Mouse (Mus musculus) kidney, postnatal 10 days (tissue): ENCODE measurements at regions not wholly inside any gene's neighbourhood (a gene's known extent, or its start where the extent isn't known, plus 50 kb on each side); places are given as distances from the start of the nearest gene placed in this dataset.

Source experiments
- DNase-seq: peaks from one replicate; pipeline ENCODE4 v3.0.0; 2021; ENCODE audit warnings: mixed read lengths

GRCm38 (mm10) chr13:85035903-85036302, 153.3 kb upstream of the Ccnh start:
- no peak for DNase-seq

- no peak for DNase-seq
Measured at GRCm38 (mm10) chr13:85036830-85037229, 152.4 kb upstream of the Ccnh start.

DNA sequence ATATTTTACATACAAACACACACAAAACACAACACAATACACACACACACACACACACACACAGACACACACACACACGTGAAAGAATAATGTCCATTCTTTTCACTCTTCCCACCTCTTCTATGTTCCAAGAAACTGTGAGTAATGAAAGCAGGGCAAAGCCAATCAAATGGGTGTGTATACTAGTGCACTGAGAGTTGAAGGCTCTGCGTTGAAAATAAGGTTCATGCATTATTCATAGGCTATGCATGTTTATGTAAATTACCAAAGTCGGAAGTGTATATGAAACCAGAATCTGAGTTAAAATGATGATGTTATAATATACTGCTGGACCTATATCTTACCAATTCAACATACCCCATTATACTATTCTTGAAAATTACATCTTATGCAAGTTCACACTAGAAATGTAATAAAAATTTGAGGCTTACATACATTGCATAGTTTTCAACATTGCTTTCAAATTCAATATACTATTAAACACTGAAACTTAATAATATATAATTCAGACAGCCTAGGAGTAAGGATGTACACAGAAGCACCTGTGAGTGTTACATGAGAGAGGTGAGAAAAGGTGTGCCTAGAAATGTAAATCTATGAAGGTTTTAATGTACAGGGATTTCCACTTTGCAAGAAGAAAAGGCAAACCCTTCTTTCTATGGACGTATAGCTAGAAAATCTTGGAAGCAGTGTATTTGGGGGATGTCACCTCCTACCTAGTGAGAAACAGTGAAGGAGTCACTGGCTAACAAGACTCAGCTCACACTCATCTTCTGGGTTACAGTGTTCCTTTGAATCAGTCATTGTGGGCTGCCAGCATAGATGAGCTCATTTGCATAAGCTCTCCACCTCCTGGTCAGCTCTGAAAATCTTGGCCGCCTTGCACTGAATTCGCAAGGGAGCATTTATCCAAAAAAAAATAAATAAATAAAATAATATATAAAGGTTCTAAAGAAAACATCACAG, 122.3 kb upstream of the Ccnh start:
- no peak for DNase-seq

GRCm38 (mm10) chr13:85067551-85068283, 121.5 kb upstream of the Ccnh start:
- no peak for DNase-seq

GRCm38 (mm10) chr13:85068403-85068802, 120.8 kb upstream of the Ccnh start:
- DNase-seq: no peak

- DNase-seq: no peak
Measured at GRCm38 (mm10) chr13:85083335-85083734, 105.9 kb upstream of the Ccnh start.

GRCm38 (mm10) chr13:85083742-85084141, 105.5 kb upstream of the Ccnh start:
- no peak for DNase-seq

GRCm38 (mm10) chr13:85096174-85096573, 93.0 kb upstream of the Ccnh start:
- no peak for DNase-seq

GRCm38 (mm10) chr13:85123309-85123708, 65.9 kb upstream of the Ccnh start:
- DNase-seq: no peak

DNA sequence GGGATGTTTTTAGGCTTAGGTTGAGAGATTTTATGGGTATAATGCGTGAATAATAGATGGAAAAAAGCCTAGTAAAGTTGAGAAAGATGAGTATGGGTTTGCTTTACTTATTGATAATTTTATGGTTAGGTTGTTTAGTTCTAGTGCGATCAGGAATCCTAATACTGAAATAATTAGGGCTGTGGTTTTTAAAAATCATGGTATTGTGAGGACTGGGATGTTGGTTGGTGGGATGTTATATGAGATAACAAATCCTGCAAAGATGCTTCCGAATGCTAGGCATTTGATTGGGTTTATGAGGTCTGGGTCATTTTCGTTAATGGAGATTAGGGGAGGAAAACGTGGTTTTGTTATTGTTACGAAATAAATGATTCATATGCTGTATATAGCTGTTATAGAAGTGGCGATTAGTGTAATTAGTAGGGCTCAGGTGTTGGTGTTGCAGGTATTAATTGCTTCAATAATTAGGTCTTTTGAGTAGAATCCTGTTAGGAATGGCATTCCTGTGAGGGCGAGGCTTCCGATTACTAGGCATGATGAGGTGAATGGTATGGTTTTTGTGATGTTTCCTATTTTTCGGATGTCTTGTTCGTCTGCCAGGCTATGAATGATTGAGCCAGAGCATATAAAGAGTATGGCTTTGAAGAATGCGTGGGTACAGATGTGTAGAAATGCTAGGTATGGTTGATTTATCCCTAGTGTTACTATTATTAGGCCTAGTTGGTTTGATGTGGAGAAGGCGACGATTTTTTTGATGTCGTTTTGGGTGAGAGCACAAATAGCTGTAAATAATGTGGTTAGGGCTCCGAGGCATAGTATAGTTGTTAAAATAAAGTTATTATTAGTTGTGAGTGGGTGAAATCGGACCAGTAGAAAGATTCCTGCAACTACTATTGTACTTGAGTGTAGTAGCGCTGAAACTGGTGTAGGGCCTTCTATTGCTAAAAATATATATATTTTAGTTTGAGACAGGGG, 62.3 kb upstream of the Ccnh start:
- DNase-seq: peak; percentile 61

GRCm38 (mm10) chr13:85127548-85127925, 61.7 kb upstream of the Ccnh start:
- DNase-seq: no peak
